Mouse (Mus musculus): ENCODE measurements around the gene Fmnl2. TPM values are rescaled to one million over a fixed set of nuclear protein-coding genes. Genes with fewer than 3 reads are reported as not detected.

Gene Fmnl2
- polyA plus RNA-seq, 1 experiment from 2014 or later: 0.89 TPM

- Histone ChIP-seq H3K4me3 (ENCODE audit: low read depth, low read length) (no peak overlapping the region), H3K27me3 (ENCODE audit: insufficient read depth, low read length) (no peaks in the 10 kb centered on the region), H3K9ac (replicated peaks) (no peak overlapping the region), H3K36me3 (replicated peaks; ENCODE audit: insufficient read depth, low read length) (no peaks in the 10 kb centered on the region), H3K9me3 (ENCODE audit: low read length) (no peaks in the 10 kb centered on the region), H3K4me2 (ENCODE audit: low read depth, low read length) (no peak overlapping the region), H3K4me1 (ENCODE audit: insufficient read depth) (no peaks in the 10 kb centered on the region), H3K27ac (ENCODE audit: low read depth) (no peak overlapping the region)
- 82% methylated on average over 1 of the region's 1 CpGs for WGBS (ENCODE audit: insufficient replicate concordance)
- no peak for DNase-seq
- no peak for ATAC-seq
- TF ChIP-seq EP300 (IDR thresholded peaks at IDR 0.05; ENCODE audit: low read depth): no peak
- TF ChIP-seq CTCF (IDR thresholded peaks at IDR 0.05; ENCODE audit: low read depth): no peak
Measured at GRCm38 (mm10) chr2:52984556-52984955, 126.9 kb downstream of the Fmnl2 start.

DNA sequence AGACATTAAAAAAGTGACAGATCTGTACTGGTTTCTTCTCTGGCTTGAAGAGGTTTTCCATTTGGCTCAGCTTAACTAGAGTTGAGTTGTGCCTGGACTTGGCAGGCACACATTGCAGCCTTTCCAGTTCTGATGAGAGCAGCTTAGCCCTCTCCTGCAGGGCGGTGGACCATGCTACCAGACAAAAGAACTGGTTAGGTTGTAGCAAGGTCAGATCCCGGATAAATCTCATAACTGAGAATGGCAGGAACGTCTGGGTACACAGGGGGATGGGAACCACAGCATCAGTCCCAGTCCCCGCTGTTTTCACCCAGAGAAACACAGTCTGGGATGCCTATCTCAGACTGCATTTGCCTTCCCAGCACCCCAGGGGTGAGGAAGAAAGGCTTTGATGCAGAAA lies 127.5 kb downstream of the Fmnl2 start:
- Histone ChIP-seq H3K4me3 (ENCODE audit: low read depth, low read length) (no peak overlapping the region), H3K9me3 (ENCODE audit: low read length) (no peaks in the 10 kb centered on the region), H3K9ac (replicated peaks) (no peak overlapping the region), H3K36me3 (replicated peaks; ENCODE audit: insufficient read depth, low read length) (no peaks in the 10 kb centered on the region), H3K4me2 (ENCODE audit: low read depth, low read length) (no peak overlapping the region), H3K4me1 (ENCODE audit: insufficient read depth) (no peaks in the 10 kb centered on the region), H3K27ac (ENCODE audit: low read depth) (no peak overlapping the region), H3K27me3 (ENCODE audit: insufficient read depth, low read length) (no peaks in the 10 kb centered on the region)
- ATAC-seq (no peak), DNase-seq (no peak)
- TF ChIP-seq EP300 (IDR thresholded peaks at IDR 0.05; ENCODE audit: low read depth) (no peak), CTCF (IDR thresholded peaks at IDR 0.05; ENCODE audit: low read depth) (no peak)
- WGBS (ENCODE audit: insufficient replicate concordance): 61% methylated on average over 4 of the region's 4 CpGs

DNA sequence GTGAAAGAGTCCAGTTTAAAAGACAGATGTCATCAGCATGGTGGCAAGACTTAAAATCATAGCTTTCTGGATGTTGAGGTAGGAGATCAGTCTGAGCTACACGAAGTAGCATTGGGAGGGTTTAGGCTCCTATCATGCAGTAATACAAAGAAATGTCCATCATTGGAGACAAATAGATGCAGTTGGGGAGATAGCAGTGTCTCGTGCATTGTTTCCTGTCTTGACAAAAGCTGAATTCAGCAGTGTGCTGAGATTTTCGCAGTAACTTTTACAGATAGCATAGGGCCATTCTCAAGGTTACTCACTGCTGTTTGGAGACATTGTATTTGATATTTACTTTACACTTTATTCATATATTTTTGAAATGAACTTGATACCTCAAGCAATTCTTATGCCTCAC lies 128.7 kb downstream of the Fmnl2 start:
- H3K27me3 ChIP-seq (ENCODE audit: insufficient read depth, low read length): no peaks in the 10 kb centered on the region
- H3K9me3 ChIP-seq (ENCODE audit: low read length): no peaks in the 10 kb centered on the region
- 54% methylated on average over 3 of the region's 3 CpGs for WGBS (ENCODE audit: insufficient replicate concordance)
- DNase-seq: no peak
- H3K27ac ChIP-seq (ENCODE audit: low read depth): no peak overlapping the region
- TF ChIP-seq CTCF (IDR thresholded peaks at IDR 0.05; ENCODE audit: low read depth) (no peak), EP300 (IDR thresholded peaks at IDR 0.05; ENCODE audit: low read depth) (no peak)
- ATAC-seq: no peak
- no peaks in the 10 kb centered on the region for H3K36me3 ChIP-seq (replicated peaks; ENCODE audit: insufficient read depth, low read length)
- no peak overlapping the region for H3K4me2 ChIP-seq (ENCODE audit: low read depth, low read length)
- no peak overlapping the region for H3K4me3 ChIP-seq (ENCODE audit: low read depth, low read length)
- no peak overlapping the region for H3K9ac ChIP-seq (replicated peaks)
- H3K4me1 ChIP-seq (ENCODE audit: insufficient read depth): no peaks in the 10 kb centered on the region

- Histone ChIP-seq H3K4me3 (ENCODE audit: low read depth, low read length) (no peak overlapping the region), H3K27me3 (ENCODE audit: insufficient read depth, low read length) (no peaks in the 10 kb centered on the region), H3K27ac (ENCODE audit: low read depth) (no peak overlapping the region), H3K36me3 (replicated peaks; ENCODE audit: insufficient read depth, low read length) (no peaks in the 10 kb centered on the region), H3K4me2 (ENCODE audit: low read depth, low read length) (no peak overlapping the region), H3K4me1 (ENCODE audit: insufficient read depth) (no peaks in the 10 kb centered on the region), H3K9me3 (ENCODE audit: low read length) (no peaks in the 10 kb centered on the region), H3K9ac (replicated peaks) (no peak overlapping the region)
- no peak for ATAC-seq
- 81% methylated on average over 6 of the region's 6 CpGs for WGBS (ENCODE audit: insufficient replicate concordance)
- no peak for TF ChIP-seq EP300 (IDR thresholded peaks at IDR 0.05; ENCODE audit: low read depth)
- TF ChIP-seq CTCF (IDR thresholded peaks at IDR 0.05; ENCODE audit: low read depth): no peak
- DNase-seq: no peak
Measured at GRCm38 (mm10) chr2:52987035-52987434, 129.4 kb downstream of the Fmnl2 start.

DNA sequence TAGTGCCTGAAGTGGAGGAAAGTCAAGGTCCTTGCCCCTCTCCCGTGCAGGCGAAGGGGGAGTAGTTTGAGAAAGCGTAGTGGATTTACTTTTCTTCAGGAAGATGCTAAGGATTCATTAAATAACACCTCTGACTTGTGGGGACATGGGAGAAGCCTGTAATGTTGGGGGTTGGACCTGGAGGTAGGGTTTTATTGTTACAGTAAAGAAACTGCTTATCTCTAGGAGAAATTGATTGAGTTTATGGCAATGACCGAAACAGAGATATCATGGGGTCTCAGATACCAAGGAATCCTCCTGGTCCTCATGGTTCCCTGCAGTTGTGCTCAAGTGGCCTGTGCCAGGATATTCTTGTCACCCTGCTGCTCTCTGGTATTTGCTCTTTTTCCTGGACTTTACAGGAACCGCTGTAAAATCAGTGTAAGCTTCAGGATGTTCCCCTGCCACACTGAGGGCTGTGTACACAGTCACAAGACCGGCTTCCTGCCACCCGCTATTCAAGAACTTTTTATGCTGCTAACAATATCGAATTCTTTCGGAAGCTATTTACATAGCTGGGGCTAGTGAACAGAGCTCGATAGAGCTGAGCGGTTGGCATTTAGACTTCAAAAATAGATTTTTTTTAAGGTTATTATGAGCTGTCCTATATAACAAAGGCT lies 130.1 kb downstream of the Fmnl2 start:
- ATAC-seq (0 out of 2 replicates have a peak, but pooled peaks have one; percentile 21), DNase-seq (no peak)
- Histone ChIP-seq H3K9ac (replicated peaks) (no peak overlapping the region), H3K36me3 (replicated peaks; ENCODE audit: insufficient read depth, low read length) (no peaks in the 10 kb centered on the region), H3K9me3 (ENCODE audit: low read length) (no peaks in the 10 kb centered on the region), H3K4me1 (ENCODE audit: insufficient read depth) (no peaks in the 10 kb centered on the region), H3K27ac (ENCODE audit: low read depth) (no peak overlapping the region; the same call in 1 of the 2 replicates), H3K27me3 (ENCODE audit: insufficient read depth, low read length) (no peaks in the 10 kb centered on the region), H3K4me3 (ENCODE audit: low read depth, low read length) (no peak overlapping the region), H3K4me2 (ENCODE audit: low read depth, low read length) (0 out of 2 replicates have a peak overlapping the region, but pooled peaks have one; percentile 18)
- TF ChIP-seq EP300 (IDR thresholded peaks at IDR 0.05; ENCODE audit: low read depth) (peak; percentile 50; the same call in 1 of the 2 replicates), CTCF (IDR thresholded peaks at IDR 0.05; ENCODE audit: low read depth) (no peak)
- 47% methylated on average over 11 of the region's 11 CpGs for WGBS (ENCODE audit: insufficient replicate concordance)

- 54% methylated on average over 4 of the region's 4 CpGs for WGBS (ENCODE audit: insufficient replicate concordance)
- Histone ChIP-seq H3K9me3 (ENCODE audit: low read length) (no peaks in the 10 kb centered on the region), H3K4me2 (ENCODE audit: low read depth, low read length) (no peak overlapping the region), H3K27me3 (ENCODE audit: insufficient read depth, low read length) (no peaks in the 10 kb centered on the region), H3K4me3 (ENCODE audit: low read depth, low read length) (no peak overlapping the region), H3K4me1 (ENCODE audit: insufficient read depth) (no peaks in the 10 kb centered on the region), H3K27ac (ENCODE audit: low read depth) (no peak overlapping the region), H3K9ac (replicated peaks) (no peak overlapping the region), H3K36me3 (replicated peaks; ENCODE audit: insufficient read depth, low read length) (no peaks in the 10 kb centered on the region)
- TF ChIP-seq CTCF (IDR thresholded peaks at IDR 0.05; ENCODE audit: low read depth): no peak
- TF ChIP-seq EP300 (IDR thresholded peaks at IDR 0.05; ENCODE audit: low read depth): no peak
- DNase-seq (no peak), ATAC-seq (no peak)
Measured at GRCm38 (mm10) chr2:52989316-52989715, 131.7 kb downstream of the Fmnl2 start.

All from liver, postnatal 0 days (tissue).